Mouse (Mus musculus): ENCODE measurements around the gene Kif1b.

Gene Kif1b

GRCm38 (mm10) chr4:149131789-149132565 is 175.5 kb downstream of the Kif1b start:
- DNase-seq = no peak

DNA sequence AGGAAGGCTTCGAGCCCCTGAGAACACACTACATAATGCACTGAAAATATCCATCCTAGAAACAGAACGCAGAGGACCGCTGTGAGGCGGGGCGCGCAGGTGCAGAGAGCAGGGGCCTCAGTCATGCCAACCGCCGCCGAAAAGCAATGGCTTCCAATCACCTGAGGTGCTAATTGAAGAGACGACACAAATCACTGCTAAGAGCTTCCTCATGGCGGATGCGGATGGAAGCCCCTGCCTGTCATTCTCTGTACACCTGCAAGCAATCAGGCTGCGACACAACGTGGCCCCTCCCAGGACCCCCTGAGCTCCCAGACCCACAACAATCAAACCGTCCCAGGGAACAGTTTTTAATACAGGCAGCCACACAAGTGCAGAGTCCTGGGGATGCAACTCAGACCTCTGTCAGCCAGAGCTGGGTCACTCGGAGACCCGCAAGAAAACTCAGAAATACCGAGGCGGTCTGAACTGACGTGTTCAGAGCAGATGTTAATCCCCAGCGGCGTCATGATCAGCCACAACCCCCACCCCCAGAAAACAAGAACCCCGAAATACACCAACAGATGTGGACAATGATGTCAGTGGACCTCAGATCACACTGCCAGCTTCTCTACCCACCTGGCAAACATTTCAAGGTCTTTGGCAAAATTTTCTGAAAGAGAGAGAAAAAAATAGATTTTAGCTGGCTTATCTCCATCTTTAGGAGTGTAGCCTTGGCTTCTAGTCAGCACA is 176.3 kb downstream of the Kif1b start:
- DNase-seq = no peak

DNA sequence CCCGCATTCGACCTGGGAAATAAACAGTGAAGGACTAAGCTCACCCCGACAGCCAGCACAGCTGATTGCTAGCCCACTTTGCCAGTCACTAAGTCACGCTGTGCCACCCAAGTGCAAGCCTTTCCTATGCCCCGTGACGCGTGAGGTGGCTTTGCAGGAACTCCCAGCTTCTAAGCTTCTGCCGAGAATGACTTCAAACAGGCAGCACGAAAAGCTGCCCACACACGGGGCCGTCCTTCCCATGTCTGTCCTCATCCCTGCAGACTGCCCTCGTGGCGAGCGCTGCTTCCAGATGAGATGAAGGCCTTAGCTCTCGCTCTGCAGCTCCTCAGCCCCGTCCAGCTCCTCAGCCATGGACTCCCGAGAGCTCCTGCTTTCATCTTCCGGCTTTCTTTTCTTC is 179.0 kb downstream of the Kif1b start:
- no peak for DNase-seq

- DNase-seq = no peak
These were observed 180.8 kb downstream of the Kif1b start, which contains the start of gene Cort for GRCm38 (mm10) chr4:149126663-149127062. TSS of gene Cort (minus strand) at chr4:149126763.

Measured in thymus, postnatal 4 days (tissue).